Mouse (Mus musculus) spleen, postnatal 4 days (tissue): ENCODE measurements at regions not wholly inside any gene's neighbourhood (a gene's known extent, or its start where the extent isn't known, plus 50 kb on each side); places are given as distances from the start of the nearest gene placed in this dataset.

ENCODE experiments used
- DNase-seq, 2 experiments: peaks; one replicate each; pipeline ENCODE4 v3.0.0; 2022; ENCODE audit warnings: low spot score in 2 of 2

- no peak for DNase-seq
Observed at GRCm38 (mm10) chr16:77459651-77460050, 142.2 kb downstream of the Gm11146 start.

DNA sequence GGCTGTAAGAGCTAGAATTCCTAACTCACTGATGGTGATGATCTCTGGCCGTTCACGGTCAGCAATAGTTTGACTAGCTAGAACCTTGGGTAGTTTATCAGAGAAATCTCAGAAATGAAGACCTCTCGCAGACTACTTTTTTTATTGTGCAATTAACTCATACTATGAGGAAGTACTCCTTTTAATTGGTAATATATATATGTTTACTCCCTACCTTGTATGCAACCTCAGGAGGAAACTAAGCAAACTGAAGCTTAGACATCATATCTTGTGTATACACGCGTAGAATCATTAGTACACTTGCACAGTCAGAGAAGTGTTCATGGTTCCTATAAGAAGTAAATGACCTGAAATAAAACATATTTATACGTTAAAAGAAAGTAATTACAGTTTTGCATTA lies 157.2 kb downstream of the Gm11146 start:
- DNase-seq = no peak

DNA sequence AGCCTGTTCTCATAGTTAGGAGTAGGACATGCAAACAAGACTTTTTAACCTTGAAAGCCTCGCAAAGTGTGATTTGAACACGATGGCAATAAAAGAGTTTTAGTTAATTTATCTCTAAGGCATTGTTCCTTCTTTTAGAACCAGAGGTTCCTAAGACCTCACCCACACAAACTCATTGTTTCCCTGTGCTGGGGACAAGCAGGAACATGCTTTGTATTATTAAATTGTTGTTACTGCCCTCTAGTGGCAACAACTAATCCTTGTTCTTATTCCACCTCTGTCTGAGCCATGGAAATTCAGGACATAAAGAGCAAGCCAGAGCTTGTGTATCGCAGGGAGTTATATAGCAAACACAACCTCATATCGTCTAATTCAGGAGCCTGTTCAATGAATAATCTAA lies 157.9 kb downstream of the Gm11146 start:
- no peak for DNase-seq

- no peak for DNase-seq
Observed at GRCm38 (mm10) chr16:77443318-77443717, 158.6 kb downstream of the Gm11146 start.

GRCm38 (mm10) chr16:77442866-77443265 lies 159.0 kb downstream of the Gm11146 start:
- DNase-seq = no peak

DNA sequence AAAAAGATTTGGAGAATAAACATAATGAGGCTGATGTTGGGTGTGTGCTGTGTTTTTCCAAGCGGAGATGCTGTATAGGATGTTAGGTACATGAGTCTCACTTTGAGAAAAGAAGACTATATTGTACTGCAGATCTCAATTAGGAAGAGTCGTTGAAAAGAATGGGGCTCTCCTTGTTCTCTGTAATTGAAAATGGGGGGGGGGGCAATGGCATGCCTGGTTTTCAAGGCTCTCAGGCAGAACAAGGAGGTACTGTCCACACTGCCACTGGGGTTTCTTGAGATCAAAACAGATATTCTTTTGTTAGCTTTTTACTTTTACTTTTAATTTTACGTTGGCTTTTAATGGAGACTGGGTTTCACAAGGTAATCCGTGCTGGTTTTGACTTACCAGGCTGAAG lies 170.5 kb downstream of the Gm11146 start:
- no peak for DNase-seq

DNA sequence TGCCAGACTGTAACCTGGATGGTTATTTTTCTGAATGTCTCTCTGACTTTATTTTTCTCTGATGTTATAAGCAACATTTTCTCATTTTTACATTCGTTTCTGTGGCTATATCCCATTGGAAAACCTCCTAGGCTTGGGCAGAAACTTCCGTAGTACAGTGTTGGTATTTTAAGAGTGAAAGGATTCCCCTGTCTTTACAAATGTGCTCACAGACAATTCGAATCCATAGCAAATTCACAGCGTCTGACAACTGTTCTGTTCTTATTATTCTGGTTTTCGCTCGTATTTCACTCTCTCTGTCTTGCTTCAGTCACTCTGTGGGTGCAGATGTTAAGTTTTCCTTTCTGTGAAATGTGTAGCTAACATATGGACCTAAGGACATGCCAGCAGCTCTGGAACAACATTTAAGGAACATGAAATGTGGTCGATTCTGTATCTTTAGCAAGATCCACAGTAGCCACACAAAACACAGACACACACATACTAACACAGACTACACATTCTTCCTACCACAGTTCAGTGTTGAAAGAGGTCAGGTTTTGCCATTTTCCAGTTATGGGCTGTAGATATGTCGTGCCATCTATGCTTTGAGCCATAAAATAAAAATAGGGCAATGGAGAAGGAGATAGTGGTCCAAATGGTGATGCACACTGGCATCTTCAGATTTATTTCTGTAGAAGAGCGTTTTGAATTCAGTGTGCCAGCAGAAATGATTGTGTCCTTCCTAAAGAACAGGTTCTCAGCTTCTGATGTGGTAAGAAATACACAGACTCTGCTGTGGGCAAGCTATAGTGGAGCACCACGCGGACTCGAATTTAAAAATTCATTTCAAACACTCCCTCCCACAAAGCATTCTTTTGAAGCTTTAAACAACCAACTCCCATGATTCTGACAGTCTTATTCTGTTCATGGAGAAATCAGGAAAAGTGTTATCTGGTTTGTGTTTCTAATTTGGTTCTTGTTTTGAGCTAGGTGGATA lies 179.2 kb downstream of the Gm11146 start:
- DNase-seq = no peak

DNA sequence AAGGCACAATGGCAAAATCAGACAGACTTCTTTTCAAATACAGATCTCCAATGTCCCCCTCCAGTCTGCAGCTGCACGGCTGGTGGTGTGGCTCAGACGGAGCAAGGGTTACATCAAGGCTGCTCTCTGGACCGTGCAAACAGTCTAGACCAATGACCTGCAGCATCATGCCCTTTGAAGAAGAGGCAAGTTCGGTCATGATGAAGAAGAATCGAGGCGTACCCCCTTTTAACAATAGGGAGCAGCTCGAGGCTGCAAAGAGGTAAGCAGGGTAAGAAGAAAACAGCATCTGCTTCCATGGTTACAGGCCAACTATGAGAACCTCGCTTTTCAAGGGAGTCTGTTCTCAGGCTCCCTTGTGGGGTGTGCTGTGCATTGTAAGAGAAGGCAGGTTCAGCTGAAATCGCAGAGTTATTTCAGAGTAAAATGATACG lies 180.3 kb downstream of the Gm11146 start:
- DNase-seq = no peak

DNA sequence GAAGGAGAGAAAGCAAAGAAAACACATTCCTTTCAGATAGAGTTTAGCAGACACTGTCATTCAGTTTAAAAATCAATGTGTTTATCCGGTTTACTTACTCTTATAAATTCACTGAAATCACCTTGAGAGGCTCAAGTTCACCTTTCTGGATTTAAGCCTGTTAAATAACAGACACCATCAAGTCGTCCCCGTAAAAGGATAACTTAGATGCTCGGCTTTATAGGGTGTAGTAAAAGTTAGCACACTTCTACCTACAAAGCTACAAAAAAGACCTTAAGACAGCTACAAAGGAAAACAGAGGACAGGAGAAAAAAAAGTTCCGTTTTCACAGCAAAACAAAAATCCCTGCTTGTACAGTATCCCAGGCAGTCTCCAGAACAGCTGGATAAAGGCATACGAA lies 180.9 kb downstream of the Gm11146 start:
- DNase-seq = no peak

GRCm38 (mm10) chr16:77420136-77420860 lies 181.6 kb downstream of the Gm11146 start:
- no peak for DNase-seq

DNA sequence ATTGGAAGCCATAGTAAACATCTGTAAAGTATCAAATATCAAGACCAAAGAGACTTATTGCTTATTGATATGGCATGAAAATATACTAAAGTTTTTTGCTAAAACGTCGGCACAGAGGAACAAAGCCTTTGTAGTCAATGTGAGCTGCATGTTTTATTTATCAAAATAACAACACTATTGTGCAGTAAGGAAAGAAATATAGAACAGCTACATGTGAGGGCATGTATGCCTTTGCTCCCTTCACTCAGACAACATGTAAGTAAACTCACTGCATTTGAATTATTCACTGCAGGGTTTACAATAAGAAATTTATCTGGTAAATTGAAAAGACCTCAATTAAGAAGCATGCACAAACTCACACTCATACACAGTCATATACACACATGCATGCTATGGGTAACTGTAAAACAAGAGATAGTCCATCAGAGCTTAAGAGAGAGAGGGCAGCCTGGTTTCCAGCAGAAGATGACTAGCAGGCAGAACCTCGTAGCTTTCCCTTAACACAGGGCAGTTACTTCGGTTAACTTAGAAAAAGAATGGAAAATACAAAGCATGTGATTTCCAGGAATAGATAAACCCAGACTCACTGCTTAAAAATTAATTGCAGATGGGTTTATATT lies 182.7 kb downstream of the Gm11146 start:
- no peak for DNase-seq

- no peak for DNase-seq
Observed at GRCm38 (mm10) chr16:77418486-77418885, 183.4 kb downstream of the Gm11146 start.

DNA sequence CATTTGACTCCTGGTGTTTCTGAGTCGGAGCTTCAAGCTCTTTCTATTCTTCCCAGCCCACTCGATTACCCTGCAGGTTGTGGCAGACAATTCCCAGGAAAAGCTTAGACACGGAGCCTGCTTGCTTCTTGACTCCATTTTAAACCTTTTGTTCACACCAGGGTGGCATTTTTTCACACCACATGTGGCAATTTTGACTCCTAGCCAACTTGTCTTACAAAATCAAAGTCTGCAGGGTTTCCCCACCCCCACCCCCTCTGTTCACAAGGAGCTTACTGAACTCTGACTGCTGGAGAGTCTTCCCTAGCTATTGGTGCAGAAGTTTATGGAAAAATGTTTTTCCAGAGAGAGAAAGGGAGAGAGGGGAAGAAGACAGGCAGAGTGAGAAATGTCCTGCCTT lies 184.1 kb downstream of the Gm11146 start:
- DNase-seq = no peak

- no peak for DNase-seq
Observed at GRCm38 (mm10) chr16:77414562-77414961, 187.3 kb downstream of the Gm11146 start.

- DNase-seq = no peak
Observed at GRCm38 (mm10) chr16:77409168-77409567, 192.7 kb downstream of the Gm11146 start.

GRCm38 (mm10) chr16:77406999-77407398 lies 194.9 kb downstream of the Gm11146 start:
- DNase-seq = no peak

DNA sequence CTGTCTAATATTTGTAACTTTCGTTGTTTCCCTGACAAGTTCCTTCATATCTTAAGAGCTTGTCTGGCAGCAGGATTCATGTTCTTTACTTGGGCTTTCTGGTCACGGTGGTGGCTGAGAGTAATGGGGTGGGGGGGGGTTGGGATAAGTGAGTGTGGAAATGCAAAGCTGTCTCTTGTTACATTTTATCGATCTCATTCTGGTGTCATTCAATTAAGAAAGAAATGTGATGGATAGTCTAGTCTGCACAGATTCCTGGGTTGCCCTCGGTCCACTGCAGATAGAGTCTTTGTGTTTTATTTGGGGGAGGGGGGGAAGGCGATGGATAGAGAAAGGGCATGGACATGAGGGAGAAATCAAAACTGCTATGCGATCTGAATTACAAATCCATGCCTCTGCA lies 196.0 kb downstream of the Gm11146 start:
- DNase-seq = no peak

DNA sequence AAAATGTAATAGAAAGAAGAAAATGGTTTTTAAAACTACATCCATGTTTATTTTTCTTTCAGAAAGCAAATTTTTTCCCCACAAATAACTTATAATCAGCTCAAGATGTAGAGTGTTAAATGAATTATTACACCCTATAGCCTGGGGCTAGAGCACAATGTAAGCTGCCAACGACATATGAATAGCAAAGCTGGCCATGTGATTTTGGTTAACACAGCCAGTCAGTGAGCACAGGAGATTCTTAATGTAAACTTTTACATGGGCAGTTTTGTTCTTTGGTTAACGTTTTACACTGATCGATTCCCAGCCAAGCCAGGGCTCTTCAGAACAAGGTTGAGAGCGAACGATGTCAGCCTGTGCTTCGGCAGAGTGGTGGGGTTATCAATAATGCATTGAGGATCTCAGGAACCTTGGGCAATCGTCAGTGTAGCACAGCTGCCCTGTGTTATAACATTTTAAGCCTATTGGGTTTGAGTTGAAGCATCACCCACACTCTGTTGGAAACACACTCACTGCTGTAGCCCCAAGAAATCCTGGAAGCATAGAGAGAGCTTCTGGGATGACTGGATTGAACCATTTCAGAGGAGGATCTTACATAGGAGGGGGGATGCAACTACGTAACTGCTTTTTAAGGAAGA lies 196.6 kb downstream of the Gm11146 start:
- DNase-seq = no peak

DNA sequence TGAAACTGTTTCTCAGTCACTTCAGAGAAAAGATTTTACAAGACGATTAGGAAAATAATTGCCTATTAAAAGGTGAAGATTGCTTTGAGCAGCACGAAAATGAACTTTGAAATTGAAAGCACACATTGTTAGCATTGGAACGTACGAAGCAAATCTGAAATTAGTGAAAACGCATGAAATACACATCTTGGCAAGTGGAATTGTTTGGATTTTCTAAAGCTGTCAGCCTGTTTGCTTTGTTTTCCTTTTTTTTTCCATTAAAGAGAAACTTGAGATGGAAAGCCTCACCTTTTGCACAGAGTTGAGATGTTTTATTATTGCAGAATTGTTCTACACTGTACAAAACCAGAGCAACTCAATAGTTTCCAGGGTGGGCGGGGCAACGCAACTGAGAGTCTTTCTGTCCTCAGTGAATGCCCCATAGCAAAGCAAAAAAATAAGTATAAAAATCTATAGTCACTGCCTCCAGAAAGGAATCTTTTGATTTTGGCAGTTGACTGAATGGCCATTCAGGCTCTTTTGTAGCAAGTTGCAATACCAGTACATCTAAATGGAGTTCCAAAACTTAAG lies 199.1 kb downstream of the Gm11146 start:
- no peak for DNase-seq

DNA sequence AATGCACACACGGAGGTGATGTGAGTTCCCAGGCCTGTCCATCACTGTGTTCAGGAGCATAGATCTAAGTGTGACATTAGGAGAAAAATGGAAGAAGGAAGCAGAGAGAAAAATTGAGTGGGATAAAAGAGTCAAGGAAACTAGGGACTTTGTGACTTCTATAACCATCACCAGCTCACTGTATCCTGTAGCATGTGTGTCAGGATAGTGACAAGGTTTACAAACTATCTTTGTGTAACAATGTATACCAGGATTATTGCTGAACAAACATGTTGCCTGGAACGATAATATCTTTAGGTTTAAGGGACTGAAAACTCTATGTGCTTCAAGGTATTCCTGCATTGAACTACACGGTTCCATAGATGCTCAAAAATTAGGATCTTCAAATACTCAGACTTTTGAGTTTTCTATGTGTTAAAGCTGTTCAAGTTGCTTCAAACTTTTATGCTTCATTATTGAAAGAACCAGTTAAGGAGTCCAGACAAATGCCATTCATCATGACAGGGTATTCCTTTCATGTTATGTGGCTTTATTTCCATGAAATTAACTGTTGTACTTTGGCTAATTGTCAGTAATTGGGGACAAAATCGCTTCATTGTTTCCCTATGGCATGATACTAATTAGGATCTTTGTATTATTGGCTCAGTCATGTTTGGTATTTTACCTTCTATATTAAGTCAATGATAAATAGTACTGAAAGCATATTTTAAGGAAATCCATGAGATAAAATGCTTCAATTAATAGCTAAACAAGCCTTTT lies 200.5 kb downstream of the Gm11146 start:
- no peak for DNase-seq
